Mouse (Mus musculus): ENCODE results near the gene Bex1. TPM values are rescaled to one million over a fixed set of nuclear protein-coding genes. Genes with fewer than 3 reads are reported as not detected.

Gene Bex1
- polyA plus RNA-seq, 1 experiment from 2014 or later: 199 TPM

- 75% methylated on average over 2 of the region's 2 CpGs for WGBS
- no peak for ATAC-seq (replicated peaks)
- H3K9me3 ChIP-seq: no peaks in the 10 kb centered on the region
- H3K9ac ChIP-seq (replicated peaks): no peak overlapping the region
- H3K27me3 ChIP-seq: no peaks in the 10 kb centered on the region
- H3K4me1 ChIP-seq: no peaks in the 10 kb centered on the region
- no peak overlapping the region for H3K27ac ChIP-seq (replicated peaks)
- H3K36me3 ChIP-seq: no peaks in the 10 kb centered on the region
- H3K4me3 ChIP-seq: no peak overlapping the region
- no peak overlapping the region for H3K4me2 ChIP-seq (replicated peaks)
Measured at GRCm38 (mm10) chrX:136213396-136213795, 1.9 kb downstream of the Bex1 start.

GRCm38 (mm10) chrX:136204406-136204805, 10.9 kb downstream of the Bex1 start:
- no peaks in the 10 kb centered on the region for H3K36me3 ChIP-seq
- no peaks in the 10 kb centered on the region for H3K9me3 ChIP-seq
- no peak overlapping the region for H3K9ac ChIP-seq (replicated peaks)
- 76% methylated on average over 6 of the region's 6 CpGs for WGBS
- no peak overlapping the region for H3K4me2 ChIP-seq (replicated peaks)
- H3K27me3 ChIP-seq: no peaks in the 10 kb centered on the region
- H3K4me3 ChIP-seq: no peak overlapping the region
- H3K27ac ChIP-seq (replicated peaks): no peak overlapping the region
- no peaks in the 10 kb centered on the region for H3K4me1 ChIP-seq
- ATAC-seq (replicated peaks): no peak

- H3K4me1 ChIP-seq: no peaks in the 10 kb centered on the region
- peak within 1 kb of the TSS; percentile 51 for H3K4me2 ChIP-seq (replicated peaks)
- 11% methylated on average over 9 of the region's 9 CpGs for WGBS
- peak; percentile 92 for ATAC-seq (replicated peaks)
- no peaks in the 10 kb centered on the region for H3K9me3 ChIP-seq
- H3K27me3 ChIP-seq: no peaks in the 10 kb centered on the region
- no peaks in the 10 kb centered on the region for H3K36me3 ChIP-seq
- peak within 1 kb of the TSS; percentile 47 for H3K9ac ChIP-seq (replicated peaks)
- peak within 1 kb of the TSS; percentile 47 for H3K4me3 ChIP-seq
- H3K27ac ChIP-seq (replicated peaks): peak within 1 kb of the TSS; percentile 55
Measured at GRCm38 (mm10) chrX:136203664-136204066, 11.6 kb downstream of the Bex1 start, which contains the start of gene Tceal5. TSS of gene Tceal5 (minus strand) at chrX:136203876.

GRCm38 (mm10) chrX:136203257-136203656, 12.1 kb downstream of the Bex1 start:
- no peak; the same call in none of the 2 replicates for ATAC-seq (replicated peaks)
- peak overlapping the region; percentile 55 for H3K27ac ChIP-seq (replicated peaks)
- H3K27me3 ChIP-seq: no peaks in the 10 kb centered on the region
- H3K36me3 ChIP-seq: no peaks in the 10 kb centered on the region
- H3K4me1 ChIP-seq: no peaks in the 10 kb centered on the region
- no peaks in the 10 kb centered on the region for H3K9me3 ChIP-seq
- peak overlapping the region; percentile 47 for H3K9ac ChIP-seq (replicated peaks)
- 20% methylated on average over 7 of the region's 7 CpGs for WGBS
- peak overlapping the region; percentile 47 for H3K4me3 ChIP-seq
- H3K4me2 ChIP-seq (replicated peaks): peak overlapping the region; percentile 51

GRCm38 (mm10) chrX:136196873-136197272, 18.4 kb downstream of the Bex1 start:
- 42% methylated on average over 1 of the region's 1 CpGs for WGBS
- Histone ChIP-seq H3K27me3 (no peaks in the 10 kb centered on the region), H3K9ac (replicated peaks) (no peak overlapping the region), H3K36me3 (no peaks in the 10 kb centered on the region), H3K4me1 (no peaks in the 10 kb centered on the region), H3K4me2 (replicated peaks) (no peak overlapping the region), H3K27ac (replicated peaks) (no peak overlapping the region), H3K9me3 (no peaks in the 10 kb centered on the region), H3K4me3 (no peak overlapping the region)
- no peak for ATAC-seq (replicated peaks)

GRCm38 (mm10) chrX:136195193-136195944, 19.9 kb downstream of the Bex1 start:
- no peaks in the 10 kb centered on the region for H3K36me3 ChIP-seq
- 81% methylated on average over 16 of the region's 16 CpGs for WGBS
- H3K9me3 ChIP-seq: no peaks in the 10 kb centered on the region
- H3K4me1 ChIP-seq: no peaks in the 10 kb centered on the region
- H3K4me3 ChIP-seq: no peak overlapping the region
- H3K27me3 ChIP-seq: no peaks in the 10 kb centered on the region
- H3K27ac ChIP-seq (replicated peaks): no peak overlapping the region
- no peak overlapping the region for H3K4me2 ChIP-seq (replicated peaks)
- H3K9ac ChIP-seq (replicated peaks): no peak overlapping the region
- ATAC-seq (replicated peaks): no peak

- Histone ChIP-seq H3K36me3 (no peaks in the 10 kb centered on the region), H3K4me3 (no peak overlapping the region), H3K9me3 (no peaks in the 10 kb centered on the region), H3K9ac (replicated peaks) (no peak overlapping the region), H3K4me2 (replicated peaks) (no peak overlapping the region), H3K27me3 (no peaks in the 10 kb centered on the region), H3K4me1 (no peaks in the 10 kb centered on the region), H3K27ac (replicated peaks) (no peak overlapping the region)
- ATAC-seq (replicated peaks): no peak
- 95% methylated on average over 1 of the region's 1 CpGs for WGBS
Measured at GRCm38 (mm10) chrX:136183107-136183506, 32.2 kb downstream of the Bex1 start.

- WGBS: 20% methylated on average over 11 of the region's 11 CpGs
- no peaks in the 10 kb centered on the region for H3K4me1 ChIP-seq
Measured at GRCm38 (mm10) chrX:136180897-136181553, 34.3 kb downstream of the Bex1 start.

GRCm38 (mm10) chrX:136172786-136173185, 42.5 kb downstream of the Bex1 start:
- H3K4me3 ChIP-seq: peak overlapping the region; percentile 59
- H3K9me3 ChIP-seq: no peaks in the 10 kb centered on the region
- H3K9ac ChIP-seq (replicated peaks): peak overlapping the region; percentile 41; the same call in 1 of the 2 replicates
- no peak for ATAC-seq (replicated peaks)
- peak overlapping the region; percentile 86; the same call in 1 of the 2 replicates for H3K27ac ChIP-seq (replicated peaks)
- H3K27me3 ChIP-seq: no peaks in the 10 kb centered on the region
- H3K4me1 ChIP-seq: peaks cover 4% of the 10 kb centered on the region; the same call in 1 of the 2 replicates
- no peaks in the 10 kb centered on the region for H3K36me3 ChIP-seq
- H3K4me2 ChIP-seq (replicated peaks): peak overlapping the region; percentile 45
- WGBS: 25% methylated on average over 10 of the region's 10 CpGs

More at GRCm38 (mm10) chrX:136180897-136181553, 34.3 kb downstream of the Bex1 start:
- Histone ChIP-seq H3K9ac (replicated peaks) (no peak overlapping the region), H3K4me3 (no peak overlapping the region), H3K27me3 (no peaks in the 10 kb centered on the region), H3K27ac (replicated peaks) (no peak overlapping the region), H3K4me2 (replicated peaks) (no peak overlapping the region), H3K9me3 (no peaks in the 10 kb centered on the region), H3K36me3 (no peaks in the 10 kb centered on the region)
- ATAC-seq (replicated peaks): no peak

- H3K27ac ChIP-seq (replicated peaks): peak within 1 kb of the TSS; percentile 86
- peak; percentile 98 for ATAC-seq (replicated peaks)
- peak within 1 kb of the TSS; percentile 59 for H3K4me3 ChIP-seq
- 21% methylated on average over 10 of the region's 10 CpGs for WGBS
- H3K27me3 ChIP-seq: no peaks in the 10 kb centered on the region
- peaks cover 4% of the 10 kb centered on the region; the same call in 1 of the 2 replicates for H3K4me1 ChIP-seq
- H3K36me3 ChIP-seq: no peaks in the 10 kb centered on the region
- H3K9me3 ChIP-seq: no peaks in the 10 kb centered on the region
- H3K9ac ChIP-seq (replicated peaks): peak within 1 kb of the TSS; percentile 58
- H3K4me2 ChIP-seq (replicated peaks): peak within 1 kb of the TSS; percentile 55
Measured at GRCm38 (mm10) chrX:136172118-136172551, 43.2 kb downstream of the Bex1 start, which contains the start of gene Tceal8. TSS of gene Tceal8 (minus strand) at chrX:136172342.

- peak overlapping the region; percentile 59 for H3K4me3 ChIP-seq
- WGBS: 24% methylated on average over 24 of the region's 24 CpGs
- H3K9me3 ChIP-seq: no peaks in the 10 kb centered on the region
- H3K4me2 ChIP-seq (replicated peaks): peak overlapping the region; percentile 55
- H3K27me3 ChIP-seq: no peaks in the 10 kb centered on the region
- H3K36me3 ChIP-seq: no peaks in the 10 kb centered on the region
- ATAC-seq (replicated peaks): peak; percentile 81
- H3K4me1 ChIP-seq: peaks cover 4% of the 10 kb centered on the region; the same call in 1 of the 2 replicates
- H3K9ac ChIP-seq (replicated peaks): peak overlapping the region; percentile 58
- peak overlapping the region; percentile 86 for H3K27ac ChIP-seq (replicated peaks)
Measured at GRCm38 (mm10) chrX:136171189-136172117, 43.9 kb downstream of the Bex1 start.
